ENCODE assay signal across 9 mouse cellular contexts in the genomic region with DNA sequence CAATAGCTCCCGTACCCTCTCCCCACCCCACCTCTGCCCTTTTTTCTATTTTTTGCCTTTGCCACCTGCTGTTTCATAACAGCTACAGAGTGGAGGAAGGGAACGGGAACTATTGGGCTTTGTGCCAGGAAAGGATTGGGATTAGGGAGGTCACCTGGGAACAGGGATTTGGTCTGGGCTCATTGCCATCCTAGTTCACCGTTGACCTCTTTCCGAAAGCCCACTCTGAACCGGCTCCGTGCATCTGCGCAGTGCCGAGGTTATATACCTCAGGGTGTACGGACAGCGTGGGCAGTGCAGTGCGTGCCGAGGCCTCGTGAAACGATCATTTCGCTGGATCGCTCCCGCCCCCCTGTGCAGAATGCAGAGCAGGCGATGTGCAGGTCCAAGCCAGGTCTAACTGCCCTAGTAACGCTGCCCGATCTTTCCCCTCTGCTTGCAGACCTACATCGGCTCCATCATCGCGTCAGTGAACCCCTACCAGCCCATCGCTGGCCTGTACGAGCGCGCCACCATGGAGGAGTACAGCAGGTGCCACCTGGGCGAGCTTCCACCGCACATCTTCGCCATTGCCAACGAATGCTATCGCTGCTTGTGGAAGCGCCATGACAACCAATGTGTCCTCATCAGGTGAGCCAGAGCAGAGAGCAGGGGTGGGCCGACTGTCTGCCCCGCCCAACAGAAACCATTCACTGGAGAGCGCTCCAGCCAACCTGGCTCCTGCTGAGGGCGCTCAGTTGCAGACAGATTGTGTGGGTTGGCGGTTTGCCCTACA.
A peak's percentile ranks its signal among the peaks of the same experiment; 100 is the strongest.
DNase-seq lines count a peak whose midpoint lies in the region; ATAC-seq lines count a peak whose summit lies in the region.
"Had no signal": no experiment of that assay in that cellular context is flagged by ENCODE, and none has a peak within 500 bp of the region (broad histone marks: within the 10 kb centered on the region; RNA-seq: fewer than 3 reads in every experiment).

No protein-coding gene starts in this region.

- H3K4me3 ChIP-seq in limb, embryonic 15.5 days = 0 out of 2 replicates have a peak overlapping the region, but pooled peaks have one; percentile 4
- no peak overlapping the region for H3K4me3 ChIP-seq in heart, embryonic 10.5 days
- H3K4me3 ChIP-seq: embryonic facial prominence, embryonic 15.5 days had no signal

- H3K36me3 ChIP-seq in limb, embryonic 15.5 days = no peaks in the 10 kb centered on the region
- 0 out of 2 replicates have a peak, but pooled peaks cover 5% of the 10 kb centered on the region for H3K36me3 ChIP-seq in heart, embryonic 10.5 days
- H3K36me3 ChIP-seq: embryonic facial prominence, embryonic 15.5 days had no signal

- H3K9ac ChIP-seq in limb, embryonic 15.5 days = no peak overlapping the region
- H3K9ac ChIP-seq: embryonic facial prominence, embryonic 15.5 days had no signal

- no peaks in the 10 kb centered on the region for H3K9me3 ChIP-seq in limb, embryonic 15.5 days
- H3K9me3 ChIP-seq in heart, embryonic 10.5 days = no peaks in the 10 kb centered on the region
- H3K9me3 ChIP-seq: embryonic facial prominence, embryonic 15.5 days had no signal

- peak; percentile 79 for ATAC-seq in frontal cortex, adult (ENCODE audit: low TSS enrichment)
- ATAC-seq in limb, embryonic 15.5 days (ENCODE audit: insufficient number of reproducible peaks, low FRiP score, low TSS enrichment, low read depth) = 0 out of 2 replicates have a peak, but pooled peaks have one; percentile 31

- H3K27ac ChIP-seq in limb, embryonic 15.5 days = no peak overlapping the region; the same call in 1 of the 2 replicates
- H3K27ac ChIP-seq in heart, embryonic 10.5 days = no peak overlapping the region
- H3K27ac ChIP-seq: embryonic facial prominence, embryonic 15.5 days had no signal

- 54% methylated on average over 38 of the region's 38 CpGs for WGBS in limb, embryonic 15.5 days
- 69% methylated on average over 38 of the region's 38 CpGs for WGBS in heart, embryonic 10.5 days

- peaks cover 15% of the 10 kb centered on the region for H3K4me1 ChIP-seq in limb, embryonic 15.5 days
- H3K4me1 ChIP-seq in heart, embryonic 10.5 days = peaks cover 16% of the 10 kb centered on the region

- H3K27me3 ChIP-seq in limb, embryonic 15.5 days = no peaks in the 10 kb centered on the region
- peaks cover 5% of the 10 kb centered on the region; the same call in 1 of the 2 replicates for H3K27me3 ChIP-seq in heart, embryonic 10.5 days (ENCODE audit: insufficient read depth, poor library complexity, severe bottlenecking)
- H3K27me3 ChIP-seq: embryonic facial prominence, embryonic 15.5 days had no signal

- no peak for DNase-seq in frontal cortex, postnatal 14 days (ENCODE audit: low spot score in 2 of 2)
- peak; percentile 93 to 94 for DNase-seq in cerebellum, postnatal 10 days
- DNase-seq in kidney, adult 9 months = peak; percentile 95
- peak; percentile 28 for DNase-seq in right cerebral cortex, postnatal 4 days
- no peak for DNase-seq in lung, postnatal 36 days
- no peak for DNase-seq in heart, embryonic 10.5 days (ENCODE audit: low spot score)

- peak overlapping the region; percentile 19; the same call in 1 of the 2 replicates for H3K4me2 ChIP-seq in limb, embryonic 15.5 days
- H3K4me2 ChIP-seq: embryonic facial prominence, embryonic 15.5 days had no signal

Comparison
In these comparisons a context has a peak if more than half of its experiments do, and no peak if none do; other contexts are left out.
1. DNase-seq: peak in cerebellum, postnatal 10 days (2 of 2), kidney, adult 9 months (single experiment) and right cerebral cortex, postnatal 4 days (single experiment); none in frontal cortex, postnatal 14 days (0 of 2), lung, postnatal 36 days (single experiment) and heart, embryonic 10.5 days (single experiment).